Comparison of ENCODE assay signal across 21 mouse cellular contexts in genomic region chr8:119784676-119785075, GRCm38 (mm10). TPM values are rescaled to one million over a fixed set of nuclear protein-coding genes. Genes with fewer than 3 reads are reported as not detected.
DNase-seq lines count a peak whose midpoint lies in the region; ATAC-seq lines count a peak whose summit lies in the region.
"Had no signal": no experiment of that assay in that cellular context is flagged by ENCODE, and none has a peak within 500 bp of the region (broad histone marks: within the 10 kb centered on the region; RNA-seq: fewer than 3 reads in every experiment).

No protein-coding gene starts in this region.

- ATAC-seq in cerebellum, adult (ENCODE audit: insufficient number of reproducible peaks, low FRiP score, low TSS enrichment): no peak
- no peak for ATAC-seq in hindbrain, embryonic 11.5 days (ENCODE audit: low FRiP score)
- no peak for ATAC-seq in hindbrain, embryonic 14.5 days (ENCODE audit: low FRiP score)
- no peak for ATAC-seq in frontal cortex, adult (ENCODE audit: low TSS enrichment)
- ATAC-seq: forebrain, embryonic 14.5 days; lung, postnatal 0 days; Patski had no signal

- no peaks in the 10 kb centered on the region for H3K36me3 ChIP-seq in hindbrain, embryonic 11.5 days (ENCODE audit: control insufficient read depth, insufficient read depth, low read length)
- no peaks in the 10 kb centered on the region for H3K36me3 ChIP-seq in hindbrain, embryonic 14.5 days (replicated peaks; ENCODE audit: control insufficient read depth, insufficient read depth)
- H3K36me3 ChIP-seq: hindbrain, embryonic 15.5 days; liver, embryonic 13.5 days had no signal

- WGBS in hindbrain, embryonic 11.5 days: 62% methylated on average over 7 of the region's 7 CpGs
- 58% methylated on average over 7 of the region's 7 CpGs for WGBS in hindbrain, embryonic 14.5 days

- H3K9me3 ChIP-seq in hindbrain, embryonic 11.5 days (ENCODE audit: control insufficient read depth, low read length): no peaks in the 10 kb centered on the region
- no peaks in the 10 kb centered on the region for H3K9me3 ChIP-seq in hindbrain, embryonic 14.5 days (ENCODE audit: control insufficient read depth, low read length)
- H3K9me3 ChIP-seq: hindbrain, embryonic 15.5 days; liver, embryonic 13.5 days; megakaryocyte, embryonic 14.5 days had no signal

- no peak overlapping the region for H3K9ac ChIP-seq in hindbrain, embryonic 11.5 days (ENCODE audit: low read depth, low read length)
- H3K9ac ChIP-seq in hindbrain, embryonic 14.5 days: no peak overlapping the region
- H3K9ac ChIP-seq: hindbrain, embryonic 15.5 days; liver, embryonic 13.5 days had no signal

- H3K27me3 ChIP-seq in hindbrain, embryonic 11.5 days (ENCODE audit: control insufficient read depth, insufficient read depth, low read length): no peaks in the 10 kb centered on the region; the same call in 1 of the 2 replicates
- H3K27me3 ChIP-seq in hindbrain, embryonic 14.5 days (ENCODE audit: control insufficient read depth, insufficient read depth, low read length): no peaks in the 10 kb centered on the region
- H3K27me3 ChIP-seq: hindbrain, embryonic 15.5 days; liver, embryonic 13.5 days; Patski had no signal

- H3K27ac ChIP-seq in hindbrain, embryonic 11.5 days (ENCODE audit: low read depth, low read length): 0 out of 2 replicates have a peak overlapping the region, but pooled peaks have one; percentile 20
- H3K27ac ChIP-seq in hindbrain, embryonic 14.5 days: no peak overlapping the region
- H3K27ac ChIP-seq: hindbrain, embryonic 15.5 days; layer of hippocampus, adult 2 months; liver, embryonic 13.5 days had no signal

- no peak overlapping the region for H3K4me3 ChIP-seq in hindbrain, embryonic 11.5 days (ENCODE audit: low read depth, low read length)
- H3K4me3 ChIP-seq in hindbrain, embryonic 14.5 days (replicated peaks; ENCODE audit: low read length): no peak overlapping the region
- H3K4me3 ChIP-seq: hindbrain, embryonic 15.5 days; layer of hippocampus, adult 2 months; liver, embryonic 13.5 days had no signal

- no peak overlapping the region for H3K4me2 ChIP-seq in hindbrain, embryonic 11.5 days (replicated peaks; ENCODE audit: low read depth, low read length)
- H3K4me2 ChIP-seq in hindbrain, embryonic 14.5 days (replicated peaks): no peak overlapping the region
- H3K4me2 ChIP-seq: hindbrain, embryonic 15.5 days; liver, embryonic 13.5 days had no signal

- H3K4me1 ChIP-seq in hindbrain, embryonic 11.5 days (replicated peaks; ENCODE audit: control insufficient read depth, insufficient read depth, low read length): peaks cover 6% of the 10 kb centered on the region
- H3K4me1 ChIP-seq in hindbrain, embryonic 14.5 days (replicated peaks; ENCODE audit: control insufficient read depth, insufficient read depth, low read length): peaks cover 14% of the 10 kb centered on the region

- DNase-seq in cerebellum, adult 9-11 months: peak; percentile 22
- DNase-seq in hindbrain, embryonic 11.5 days (ENCODE audit: low spot score): no peak
- DNase-seq in hindbrain, embryonic 14.5 days (ENCODE audit: low spot score): no peak
- DNase-seq in thymus, postnatal 0 days (ENCODE audit: low spot score): peak; percentile 41
- no peak for DNase-seq in thymus, postnatal 25 days
- DNase-seq in B cell, adult 2 months: no peak
- DNase-seq: adrenal gland, postnatal 36 days; cerebellum, adult 9-10 months; gastrocnemius, postnatal 36 days; kidney, adult 18-20 months; kidney, postnatal 10 days; left cerebral cortex, postnatal 4 days; liver, embryonic 13.5 days had no signal

RNA-seq across cellular contexts. Expression of gene Tldc1, which starts 6.5 kb away (rescaled TPM):
- polyA plus RNA-seq in hindbrain, embryonic 11.5 days (2014; fragmentation: Nextera tagmentation; extraction: Ambion mirVana): 7.8 and 8.5 TPM in 2 replicates
- 6.5 and 7.4 TPM in 2 replicates for polyA plus RNA-seq in hindbrain, embryonic 14.5 days (2014; fragmentation: Nextera tagmentation; extraction: Ambion mirVana)
- polyA plus RNA-seq in thymus, postnatal 0 days (2015; fragmentation: Nextera tagmentation; extraction: Ambion mirVana): 9.0 and 9.2 TPM in 2 replicates

RNA-seq across cellular contexts. Expression of gene Cotl1, which starts 55.7 kb away (rescaled TPM):
- polyA plus RNA-seq in hindbrain, embryonic 11.5 days (2014; fragmentation: Nextera tagmentation; extraction: Ambion mirVana): 458 and 496 TPM in 2 replicates
- polyA plus RNA-seq in hindbrain, embryonic 14.5 days (2014; fragmentation: Nextera tagmentation; extraction: Ambion mirVana): 238 and 309 TPM in 2 replicates
- polyA plus RNA-seq in thymus, postnatal 0 days (2015; fragmentation: Nextera tagmentation; extraction: Ambion mirVana): 94.3 and 127 TPM in 2 replicates

Comparison
In these comparisons a context has a peak if more than half of its experiments do, and no peak if none do; other contexts are left out.
1. DNase-seq: peak in cerebellum, adult 9-11 months (single experiment) and thymus, postnatal 0 days (single experiment); none in hindbrain, embryonic 11.5 days (single experiment), hindbrain, embryonic 14.5 days (single experiment), thymus, postnatal 25 days (single experiment) and B cell, adult 2 months (0 of 2).